Mouse (Mus musculus) lung, embryonic 16.5 days (tissue): ENCODE measurements around the gene Eif3i. TPM values are rescaled to one million over a fixed set of nuclear protein-coding genes. Genes with fewer than 3 reads are reported as not detected.

ENCODE experiments used
- ATAC-seq: fragments of 200-750 bp; cut with Nextera tagmentation; 2 replicates; pipeline ENCODE4 v1.8.0; 2017; ENCODE audit warnings: low read depth, mild to moderate bottlenecking, moderate library complexity
- H3K27ac ChIP-seq: fragments of 300-500 bp; sonication (generic); 2 replicates; pipeline ENCODE4 v1.5.1; 2014; ENCODE audit warnings: mild to moderate bottlenecking, control low read depth, low read length
- H3K27me3 ChIP-seq: fragments of 300-500 bp; sonication (generic); 2 replicates; pipeline ENCODE4 v1.6.1; 2014; ENCODE audit warnings: low read depth, low read length, mixed read lengths; ENCODE audit not compliant: control insufficient read depth, insufficient read depth
- H3K36me3 ChIP-seq: fragments of 300-500 bp; sonication (generic); 2 replicates; pipeline ENCODE4 v1.6.1; 2014; ENCODE audit warnings: low read length; ENCODE audit not compliant: control insufficient read depth, insufficient read depth
- H3K4me1 ChIP-seq: fragments of 300-500 bp; sonication (generic); replicated peaks from 2 replicates; pipeline ENCODE4 v1.6.1; 2014; ENCODE audit warnings: low read length, mixed read lengths; ENCODE audit not compliant: control insufficient read depth, insufficient read depth
- H3K4me2 ChIP-seq: fragments of 300-500 bp; sonication (generic); 2 replicates; pipeline ENCODE4 v1.6.1; 2014; ENCODE audit warnings: low read depth, low read length, control low read depth
- H3K4me3 ChIP-seq: fragments of 300-500 bp; sonication (generic); 2 replicates; pipeline ENCODE4 v1.5.1; 2014; ENCODE audit warnings: mild to moderate bottlenecking, low read length, control low read depth
- H3K9ac ChIP-seq: fragments of 300-500 bp; sonication (generic); 2 replicates; pipeline ENCODE4 v1.6.1; 2014; ENCODE audit warnings: low read length, control low read depth
- H3K9me3 ChIP-seq: fragments of 300-500 bp; sonication (generic); 2 replicates; pipeline ENCODE4 v1.6.1; 2016; ENCODE audit warnings: low read length; ENCODE audit not compliant: control insufficient read depth
- whole genome bisulfite sequencing: fragments of 180-500 bp; shearing (Covaris S2); extraction: QIAGEN DNeasy Blood & Tissue Kit; methylation state at CpG from one replicate; pipeline ENCODE4 v1.1.7; 2014; 5-methylcytosine and 5-hydroxymethylcytosine counted together
- polyA plus RNA-seq: library from polyadenylated mRNA; unstranded; fragments of >200 nt; fragmentation: Nextera tagmentation; extraction: Ambion mirVana; gene quantifications from 2 replicates; pipeline ENCODE4 v1.2.1, GENCODE M21; 2015

Eif3i gene
- 229 and 231 TPM in 2 replicates for polyA plus RNA-seq

- under 1% methylated on average over 73 of the region's 74 CpGs for WGBS
- Histone ChIP-seq H3K4me3 (peak within 1 kb of the TSS; percentile 92), H3K27ac (peak within 1 kb of the TSS; percentile 73), H3K9me3 (no peaks in the 10 kb centered on the region), H3K4me1 (peaks cover 15% of the 10 kb centered on the region), H3K4me2 (peak within 1 kb of the TSS; percentile 78), H3K27me3 (no peaks in the 10 kb centered on the region), H3K36me3 (peaks cover 24% of the 10 kb centered on the region; the same call in 1 of the 2 replicates), H3K9ac (peak within 1 kb of the TSS; percentile 95)
- peak; percentile 93 for ATAC-seq
These were observed at the start of gene Eif3i, which contains the start of gene Tmem234 for GRCm38 (mm10) chr4:129600233-129601158. Eif3i (minus strand) TSS chr4:129600648. Tmem234 (plus strand) TSS chr4:129600668.

- H3K9me3 ChIP-seq, result no peaks in the 10 kb centered on the region
- ATAC-seq, result no peak
- no peak overlapping the region for H3K4me2 ChIP-seq
- H3K27ac ChIP-seq, result no peak overlapping the region
- H3K9ac ChIP-seq, result no peak overlapping the region
- no peak overlapping the region for H3K4me3 ChIP-seq
- no peaks in the 10 kb centered on the region for H3K4me1 ChIP-seq
- 82% methylated on average over 1 of the region's 1 CpGs for WGBS
- H3K27me3 ChIP-seq, result no peaks in the 10 kb centered on the region
- peaks cover 39% of the 10 kb centered on the region for H3K36me3 ChIP-seq
These were observed 48.2 kb upstream of the Eif3i start for GRCm38 (mm10) chr4:129648656-129649055.

GRCm38 (mm10) chr4:129645204-129645603 is 44.8 kb upstream of the Eif3i start:
- Histone ChIP-seq H3K27ac (no peak overlapping the region), H3K4me2 (no peak overlapping the region), H3K9ac (no peak overlapping the region), H3K27me3 (no peaks in the 10 kb centered on the region), H3K4me1 (peaks cover 2% of the 10 kb centered on the region), H3K9me3 (no peaks in the 10 kb centered on the region), H3K4me3 (no peak overlapping the region), H3K36me3 (peaks cover 18% of the 10 kb centered on the region)
- 86% methylated on average over 6 of the region's 6 CpGs for WGBS
- ATAC-seq, result no peak

GRCm38 (mm10) chr4:129641756-129642155 is 41.3 kb upstream of the Eif3i start:
- WGBS, result 37% methylated on average over 5 of the region's 5 CpGs
- peak overlapping the region; percentile 32; the same call in 1 of the 2 replicates for H3K9ac ChIP-seq
- ATAC-seq, result no peak
- H3K27me3 ChIP-seq, result no peaks in the 10 kb centered on the region
- no peak overlapping the region for H3K4me3 ChIP-seq
- H3K27ac ChIP-seq, result peak overlapping the region; percentile 55
- no peaks in the 10 kb centered on the region for H3K9me3 ChIP-seq
- H3K36me3 ChIP-seq, result peaks cover 17% of the 10 kb centered on the region
- H3K4me2 ChIP-seq, result peak overlapping the region; percentile 39
- H3K4me1 ChIP-seq, result peaks cover 17% of the 10 kb centered on the region

DNA sequence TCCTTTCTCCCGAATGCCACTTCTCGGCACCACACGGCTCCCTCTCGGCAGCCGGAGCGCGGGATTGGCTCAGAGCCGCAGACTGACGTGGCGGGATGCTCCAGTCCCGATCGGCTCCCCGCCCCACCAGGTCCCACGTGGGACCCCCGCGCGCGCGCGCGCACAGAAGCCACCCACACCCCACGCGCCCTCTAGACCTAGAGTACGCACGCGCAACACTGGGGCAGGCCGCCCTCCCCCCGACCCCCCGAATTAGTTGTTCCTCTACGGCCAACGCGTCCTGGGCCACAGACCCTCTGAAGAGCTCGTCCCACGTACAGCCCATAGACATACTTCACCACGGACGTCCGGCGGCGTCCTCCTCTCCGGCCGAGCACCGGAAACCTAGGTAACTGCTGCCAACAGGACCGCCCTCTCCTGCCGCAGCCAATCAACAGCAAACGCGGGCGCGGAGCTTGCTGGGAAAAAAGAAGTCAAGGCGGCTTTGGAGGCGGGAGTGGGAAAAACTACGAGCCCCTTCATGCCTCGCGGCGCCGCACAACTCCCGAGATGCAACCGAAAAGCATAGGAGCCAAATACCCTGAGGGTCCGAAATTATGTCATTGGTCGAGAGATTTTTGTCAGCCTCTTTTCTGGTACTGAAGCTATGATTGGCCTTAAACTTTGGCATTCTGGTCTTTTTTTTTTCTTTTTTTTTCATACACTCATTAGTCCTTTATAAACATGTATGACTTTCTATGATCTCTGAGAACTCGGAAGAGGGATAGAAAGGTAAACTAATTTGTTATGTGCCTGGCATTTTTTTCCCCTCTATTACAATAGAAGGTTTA is 40.4 kb upstream of the Eif3i start, which contains the start of gene Txlna:
TSS of gene Txlna (minus strand) at position 428 of the 830 bp plus-strand sequence.
- peaks cover 17% of the 10 kb centered on the region for H3K4me1 ChIP-seq
- under 1% methylated on average over 60 of the region's 60 CpGs for WGBS
- peak within 1 kb of the TSS; percentile 77 for H3K4me2 ChIP-seq
- peak; percentile 95 for ATAC-seq
- H3K36me3 ChIP-seq, result peaks cover 25% of the 10 kb centered on the region
- H3K27me3 ChIP-seq, result no peaks in the 10 kb centered on the region
- H3K4me3 ChIP-seq, result peak within 1 kb of the TSS; percentile 72
- H3K9me3 ChIP-seq, result no peaks in the 10 kb centered on the region
- H3K9ac ChIP-seq, result peak within 1 kb of the TSS; percentile 84
- peak within 1 kb of the TSS; percentile 98 for H3K27ac ChIP-seq

DNA sequence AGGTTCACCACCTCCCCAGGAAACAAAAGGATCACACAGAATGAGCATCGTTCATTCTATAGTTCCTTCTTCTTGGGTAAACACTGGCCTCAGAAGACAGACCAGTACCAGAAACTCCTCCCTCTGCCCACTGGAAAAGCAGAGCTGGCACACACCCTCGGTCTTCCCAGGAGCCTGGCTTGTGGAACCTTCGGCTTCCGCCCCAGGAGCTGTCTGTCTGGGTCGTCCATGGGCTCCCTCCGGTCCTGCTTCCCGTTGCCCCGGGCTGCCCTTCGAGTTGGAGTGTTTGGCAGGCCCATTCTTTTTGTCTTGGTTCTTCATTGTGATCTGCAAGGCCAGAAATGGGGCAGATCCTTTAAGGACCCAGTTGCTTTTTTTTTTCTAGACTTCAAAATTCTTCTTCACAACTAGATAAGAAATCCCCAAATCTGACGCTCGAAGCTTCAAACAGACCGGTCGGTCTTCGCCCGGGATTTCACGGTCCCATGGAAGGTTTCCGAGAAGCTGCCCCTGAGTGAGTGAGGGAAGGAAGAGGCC is 39.7 kb upstream of the Eif3i start:
- H3K27ac ChIP-seq, result peak overlapping the region; percentile 98
- H3K4me3 ChIP-seq, result peak overlapping the region; percentile 72
- no peaks in the 10 kb centered on the region for H3K9me3 ChIP-seq
- H3K9ac ChIP-seq, result peak overlapping the region; percentile 84
- 0 out of 2 replicates have a peak, but pooled peaks have one; percentile 13 for ATAC-seq
- no peaks in the 10 kb centered on the region for H3K27me3 ChIP-seq
- WGBS, result under 1% methylated on average over 17 of the region's 17 CpGs
- H3K4me2 ChIP-seq, result peak overlapping the region; percentile 77
- H3K4me1 ChIP-seq, result peaks cover 17% of the 10 kb centered on the region
- H3K36me3 ChIP-seq, result peaks cover 27% of the 10 kb centered on the region

- peaks cover 17% of the 10 kb centered on the region for H3K4me1 ChIP-seq
- no peak overlapping the region for H3K27ac ChIP-seq
- H3K9me3 ChIP-seq, result no peaks in the 10 kb centered on the region
- peaks cover 27% of the 10 kb centered on the region for H3K36me3 ChIP-seq
- WGBS, result 81% methylated on average over 15 of the region's 15 CpGs
- peak overlapping the region; percentile 72 for H3K4me3 ChIP-seq
- no peaks in the 10 kb centered on the region for H3K27me3 ChIP-seq
- peak overlapping the region; percentile 77 for H3K4me2 ChIP-seq
- H3K9ac ChIP-seq, result peak overlapping the region; percentile 84
- ATAC-seq, result no peak
These were observed 38.8 kb upstream of the Eif3i start for GRCm38 (mm10) chr4:129639221-129639620.

DNA sequence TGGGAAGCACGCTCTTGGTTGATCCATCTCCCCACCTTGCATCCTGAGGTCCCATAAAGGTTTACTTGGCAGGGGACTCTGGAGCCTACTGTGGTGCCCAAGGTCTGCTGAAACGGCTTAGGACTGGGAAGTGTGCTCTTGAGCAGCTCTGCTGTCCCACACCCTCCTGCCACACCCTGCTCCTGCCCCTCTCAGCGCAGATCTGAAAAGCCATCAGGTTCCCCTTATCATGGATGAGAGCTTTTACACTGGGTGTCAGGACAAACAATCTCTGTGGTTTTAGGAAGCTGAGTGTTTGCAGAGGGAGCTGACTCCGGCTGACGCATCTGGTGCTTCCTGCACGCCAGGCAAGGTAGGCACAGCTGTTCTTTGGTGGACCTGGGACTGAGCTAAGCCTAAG is 33.4 kb upstream of the Eif3i start:
- Histone ChIP-seq H3K27ac (no peak overlapping the region), H3K4me1 (peaks cover 8% of the 10 kb centered on the region), H3K27me3 (no peaks in the 10 kb centered on the region), H3K36me3 (peaks cover 75% of the 10 kb centered on the region), H3K4me2 (no peak overlapping the region), H3K9me3 (no peaks in the 10 kb centered on the region), H3K9ac (no peak overlapping the region), H3K4me3 (no peak overlapping the region)
- WGBS, result 71% methylated on average over 6 of the region's 6 CpGs
- no peak for ATAC-seq
